Mouse (Mus musculus): Measurements from ENCODE around the gene Adcy6. TPM values are rescaled to one million over a fixed set of nuclear protein-coding genes. Genes with fewer than 3 reads are reported as not detected.

Gene Adcy6
- 10 to 100 TPM; 41.4 to 44.6 TPM for total RNA-seq (2021)
- long read RNA-seq, partial matches to known transcripts: 0 of 6 reads
- long read RNA-seq, other reads (novel, unspliced or antisense): 5 of 6 reads

DNA sequence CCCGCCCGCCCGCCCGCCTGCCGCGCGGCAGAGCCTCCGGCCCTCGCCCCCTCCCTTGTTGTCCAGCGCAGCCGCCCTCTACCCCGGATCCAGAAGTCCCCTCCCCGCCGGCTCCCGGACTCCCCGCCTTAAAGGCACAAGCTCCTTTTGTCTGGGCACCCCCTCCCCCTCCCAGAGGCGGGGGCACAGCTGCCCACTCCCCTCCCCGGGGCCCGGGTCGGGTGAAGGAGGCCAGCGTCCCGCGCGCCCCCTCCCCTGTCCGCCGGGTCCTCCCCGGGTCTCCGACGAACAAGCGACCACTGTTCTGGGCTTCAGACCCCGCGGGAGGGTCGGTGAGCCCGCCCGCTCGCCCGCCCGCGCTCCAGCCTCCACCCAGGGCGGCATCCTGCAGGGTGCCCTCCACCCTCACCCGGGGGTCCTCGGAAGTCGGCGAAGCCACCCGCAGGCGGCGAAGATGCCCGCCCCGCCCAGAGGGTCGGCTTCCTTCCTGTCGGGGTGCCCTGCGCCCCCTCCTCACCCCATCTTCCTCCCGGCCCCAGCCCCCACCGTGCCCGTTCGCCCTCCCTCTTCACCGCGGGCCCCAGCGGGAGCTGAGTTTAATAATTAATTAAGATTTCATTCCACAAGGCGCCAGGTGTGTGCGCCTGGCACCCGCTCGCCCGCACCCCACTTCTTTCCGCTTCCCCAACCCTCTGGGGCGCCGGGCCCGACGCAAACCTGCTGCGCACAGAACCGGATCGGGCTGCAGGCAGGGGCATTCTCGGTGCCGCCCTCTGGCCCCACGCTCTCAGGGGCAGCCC, at the start of gene Adcy6:
Adcy6 (minus strand) TSS at position 746 of the 800 bp plus-strand sequence.
- DNase-seq (ENCODE audit: low spot score in 2 of 2): peak; percentile 80 to 86

DNA sequence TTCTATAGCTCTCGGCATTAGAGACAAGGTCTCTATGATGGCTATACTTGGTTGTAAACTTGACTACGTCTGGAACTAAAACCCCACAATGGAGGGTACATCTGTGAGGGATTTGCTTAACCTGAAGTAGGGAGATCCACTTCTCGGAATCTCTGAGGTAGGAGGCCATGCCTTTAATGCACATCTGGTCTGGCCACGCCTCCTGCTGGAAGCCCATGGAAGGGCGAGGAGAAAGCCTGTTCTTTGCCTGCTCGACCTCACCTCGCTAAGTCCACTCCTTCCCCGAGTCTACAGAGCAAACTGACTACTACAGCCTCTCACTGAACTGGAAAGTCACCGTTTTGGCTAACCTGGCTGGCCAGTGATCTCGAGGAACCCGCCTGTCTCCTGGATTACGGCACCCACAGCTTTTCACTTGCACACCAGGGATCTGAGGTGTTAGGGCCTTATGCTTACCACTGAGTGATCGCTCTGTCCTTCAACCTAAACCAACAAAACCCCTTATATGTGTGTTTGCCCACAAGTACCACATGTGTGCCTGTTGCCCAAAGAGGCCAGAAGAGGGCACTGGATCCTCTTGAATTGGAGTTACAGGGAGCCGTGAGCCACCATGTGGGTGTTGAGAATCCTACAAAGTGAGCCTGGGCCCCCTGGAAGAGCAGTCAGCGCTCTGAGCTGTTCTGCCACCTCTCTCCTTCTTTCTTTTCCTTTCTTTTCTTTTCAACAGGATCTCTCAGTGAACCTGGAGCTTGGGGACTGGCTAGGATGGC, 47.3 kb upstream of the Adcy6 start:
- DNase-seq (ENCODE audit: low spot score in 2 of 2): no peak

DNA sequence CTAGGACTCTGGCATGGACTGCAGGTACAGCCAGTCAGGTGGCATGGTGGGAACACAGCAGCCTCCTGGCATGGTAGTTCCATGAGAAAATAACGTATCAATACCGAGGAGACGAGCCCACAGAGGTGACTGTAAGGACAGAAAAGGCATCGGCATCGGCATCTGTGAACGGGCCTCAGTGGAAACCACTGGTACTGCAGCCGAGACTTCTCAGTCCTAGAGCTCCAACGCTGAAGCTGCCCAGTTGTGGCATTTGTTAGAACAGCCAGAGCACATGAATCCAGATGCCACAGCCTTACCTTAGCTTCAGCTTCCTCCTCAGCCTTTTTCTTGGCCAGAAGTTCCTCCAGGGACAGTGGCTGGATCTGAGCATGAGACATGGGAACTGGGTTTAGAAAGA, 42.3 kb upstream of the Adcy6 start:
- no peak for DNase-seq (ENCODE audit: low spot score in 2 of 2)

DNA sequence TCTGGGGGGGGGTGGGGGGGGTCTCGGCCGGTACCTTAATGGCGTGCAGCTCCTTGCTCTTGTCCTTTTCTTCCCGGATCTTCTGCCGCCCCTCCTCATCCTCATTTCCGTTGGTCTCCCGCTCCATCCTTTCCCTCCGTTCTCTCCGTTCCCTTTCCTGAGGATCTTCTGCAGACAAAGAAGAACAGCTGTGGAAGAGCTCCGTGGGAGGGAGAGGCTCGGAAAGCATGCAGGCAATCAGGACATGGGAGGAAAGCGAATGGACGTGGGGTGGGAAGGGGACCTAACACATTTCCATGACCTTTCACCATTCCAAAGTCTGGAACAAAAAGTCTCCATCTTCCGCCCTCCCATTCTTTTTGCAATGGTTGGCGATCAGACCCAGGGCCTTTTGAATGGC, 41.6 kb upstream of the Adcy6 start:
- no peak for DNase-seq (ENCODE audit: low spot score in 2 of 2)

DNA sequence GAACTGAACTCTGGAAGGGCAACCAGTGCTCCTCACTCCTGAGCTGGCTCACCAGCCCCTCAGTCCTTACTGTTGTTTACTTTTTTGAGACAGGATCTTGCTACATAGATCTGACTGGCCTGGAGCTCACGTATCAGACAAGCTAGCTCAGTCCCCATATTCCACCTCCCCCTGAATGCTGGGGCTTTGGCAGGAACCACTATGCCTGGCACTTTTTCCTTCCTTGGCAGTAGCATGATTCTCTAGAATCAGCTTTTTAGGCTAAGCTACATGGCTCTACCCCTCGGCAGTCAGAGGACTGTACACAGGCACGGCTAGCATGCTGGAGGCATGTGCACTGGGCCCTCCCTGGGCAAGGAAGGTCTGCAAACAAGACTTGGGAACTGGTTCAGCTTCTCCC, 38.2 kb upstream of the Adcy6 start:
- peak in 1 of 2 experiments; percentile 47 for DNase-seq (ENCODE audit: low spot score in 2 of 2)

DNA sequence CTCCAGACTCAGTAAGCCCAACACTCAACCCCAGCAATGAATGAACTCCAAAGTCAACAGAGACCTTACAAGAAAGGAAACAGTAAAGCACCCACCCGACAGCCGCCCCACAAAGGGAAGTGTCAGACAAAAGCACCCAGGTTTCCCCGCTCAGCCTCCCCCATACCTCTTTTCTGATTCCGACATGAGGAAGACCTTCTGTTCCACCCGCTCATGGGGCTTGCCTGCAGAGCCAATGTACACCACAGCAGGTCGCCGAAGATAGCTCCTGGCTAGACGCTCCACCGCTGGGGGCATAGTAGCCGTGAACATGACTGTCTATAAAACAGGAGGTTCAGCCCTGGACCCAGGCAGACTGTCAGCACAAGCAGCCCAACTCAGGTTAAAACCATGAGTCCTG, 37.4 kb upstream of the Adcy6 start:
- no peak for DNase-seq (ENCODE audit: low spot score in 2 of 2)

DNA sequence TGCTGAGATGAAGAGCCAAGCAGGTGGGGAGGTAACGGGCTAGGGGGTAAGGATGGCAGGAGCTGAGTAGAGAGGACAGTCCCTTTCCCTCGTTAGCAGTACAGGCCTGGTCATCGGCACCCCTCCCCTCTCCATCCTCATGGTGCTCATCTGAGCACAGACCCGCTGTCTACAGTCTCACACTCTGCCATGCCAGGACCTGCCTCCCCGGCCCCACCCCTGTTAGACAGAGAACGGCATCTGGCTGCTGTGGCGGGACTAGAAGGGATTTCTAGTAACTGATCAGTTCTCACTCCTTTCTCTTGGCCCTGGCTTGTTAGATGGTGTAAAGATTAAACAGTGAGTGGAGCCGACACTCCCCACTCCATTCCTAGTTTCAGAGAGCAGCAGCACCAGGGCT, 36.9 kb upstream of the Adcy6 start:
- DNase-seq (ENCODE audit: low spot score in 2 of 2): no peak

DNA sequence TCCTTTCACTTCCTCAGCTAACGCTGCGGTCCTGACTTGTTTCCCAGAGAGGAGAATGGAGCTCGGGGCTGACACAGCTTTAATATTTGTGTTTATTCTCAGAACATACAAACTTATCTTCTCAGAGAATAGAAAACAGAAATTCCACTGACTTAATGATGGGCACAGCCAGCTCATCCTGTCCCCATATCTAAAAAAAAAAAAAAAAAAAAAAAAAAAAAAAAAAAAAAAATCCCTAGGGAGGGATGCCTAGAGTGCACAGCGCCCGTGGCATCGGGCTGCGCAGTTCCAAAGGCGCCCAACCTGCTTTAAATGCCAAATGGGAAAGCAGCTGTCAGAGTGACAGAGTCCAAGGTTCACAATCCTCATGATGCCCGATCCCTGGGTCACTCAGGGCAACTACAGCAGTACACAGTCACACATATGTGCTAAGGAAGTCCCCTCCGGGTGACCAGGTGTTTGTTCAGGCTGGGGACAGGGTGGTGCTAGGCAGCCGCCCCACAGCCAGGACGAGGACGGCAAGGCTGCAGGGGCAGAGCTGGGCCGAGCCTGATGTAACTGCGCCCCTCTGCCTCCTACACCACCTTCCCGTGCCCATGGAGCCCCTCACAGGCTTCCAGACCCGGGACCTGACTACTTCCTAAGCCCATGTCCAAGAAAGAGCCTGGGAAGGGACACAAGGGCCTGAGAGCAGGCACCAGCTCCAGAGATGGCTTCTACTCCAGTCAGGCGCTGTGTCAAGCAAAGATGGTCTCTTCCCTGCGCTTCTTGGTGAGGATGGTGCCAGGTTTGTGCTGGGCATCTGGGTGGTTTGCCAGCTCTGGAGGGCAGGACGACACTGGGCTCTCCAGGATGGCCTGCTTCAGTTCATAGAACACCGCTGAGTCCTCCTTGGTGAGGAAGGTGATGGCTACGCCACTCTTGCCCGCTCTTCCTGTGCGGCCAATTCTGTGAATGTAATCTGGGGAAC, 35.5 kb upstream of the Adcy6 start:
- DNase-seq (ENCODE audit: low spot score in 2 of 2): no peak

DNA sequence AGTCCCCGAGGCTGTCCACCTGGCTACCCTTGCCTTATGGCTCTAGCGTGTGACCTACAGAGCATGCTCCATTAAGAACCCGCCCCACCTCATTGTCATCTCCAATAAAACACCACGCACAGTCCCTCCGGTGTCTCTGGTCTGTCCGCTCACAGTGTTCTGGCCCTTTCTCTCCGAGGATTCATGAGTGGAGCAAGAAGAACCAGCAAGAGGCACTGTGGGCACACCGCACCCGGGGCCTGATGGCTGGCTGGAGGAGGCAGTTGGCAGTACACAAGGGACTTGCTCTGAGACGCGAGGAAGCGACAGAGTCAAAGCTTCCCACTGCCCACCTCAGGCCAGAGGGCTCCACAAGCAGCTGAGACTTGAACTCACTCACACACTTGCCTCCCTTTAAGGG, 34.5 kb upstream of the Adcy6 start:
- peak in 1 of 2 experiments; percentile 36 for DNase-seq (ENCODE audit: low spot score in 2 of 2)

DNA sequence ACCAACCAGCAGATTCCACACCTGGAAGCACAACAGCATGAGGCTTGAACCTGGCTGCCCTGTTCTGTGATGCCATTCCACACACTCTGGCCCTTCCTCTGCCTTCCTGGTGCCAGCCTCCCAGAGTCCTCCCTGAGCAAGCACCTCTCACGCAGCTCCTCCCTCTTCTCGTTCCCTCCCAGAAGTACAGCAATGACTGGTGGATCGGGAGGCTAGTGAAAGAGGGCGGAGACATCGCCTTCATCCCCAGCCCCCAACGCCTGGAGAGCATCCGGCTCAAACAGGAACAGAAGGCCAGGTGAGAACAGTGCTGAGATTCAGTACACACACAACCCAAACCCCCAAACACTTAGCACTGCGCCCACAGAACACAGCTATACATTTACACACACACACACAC, 30.3 kb upstream of the Adcy6 start:
- DNase-seq (ENCODE audit: low spot score in 2 of 2): no peak

DNA sequence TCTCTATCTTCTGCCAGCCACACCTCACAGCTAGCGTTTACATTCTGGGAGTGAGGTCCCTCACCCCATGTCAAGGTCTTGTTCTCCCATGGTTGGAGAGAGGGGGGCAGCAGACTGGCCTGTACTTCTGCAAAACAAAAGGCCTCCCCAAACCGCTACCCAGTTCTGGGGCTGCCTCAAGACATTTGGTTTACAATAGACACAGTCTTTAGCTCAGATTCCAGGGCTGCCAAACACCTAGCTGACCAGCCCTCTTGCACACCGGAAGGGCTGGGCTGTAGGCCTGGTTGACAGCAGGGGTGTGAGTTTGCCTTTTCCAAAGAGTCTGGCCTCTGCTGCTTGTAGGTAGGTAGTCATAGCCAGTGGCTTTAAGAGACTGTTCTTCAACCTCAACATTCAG, 27.3 kb upstream of the Adcy6 start:
- no peak for DNase-seq (ENCODE audit: low spot score in 2 of 2)

DNA sequence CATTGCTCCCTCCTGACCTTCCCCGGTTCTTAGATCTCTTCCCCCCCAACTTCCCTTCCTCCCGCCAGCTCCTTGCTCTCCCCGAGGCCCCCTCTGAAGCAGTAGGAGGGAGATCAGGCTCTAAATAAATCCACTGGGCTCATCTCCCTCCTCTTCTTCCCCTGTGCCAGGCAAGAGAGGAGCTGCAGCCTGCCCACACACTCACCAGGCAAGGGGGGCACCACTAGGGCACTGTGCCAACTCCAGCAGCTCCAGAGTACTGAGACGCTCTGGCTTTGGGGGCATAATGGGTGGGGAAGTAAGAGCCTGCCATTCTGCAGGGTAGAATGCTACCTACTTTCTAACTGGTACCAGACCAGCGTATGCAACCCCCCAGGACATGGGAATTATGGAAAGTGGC, 26.6 kb upstream of the Adcy6 start:
- DNase-seq (ENCODE audit: low spot score in 2 of 2): peak; percentile 42 to 60

DNA sequence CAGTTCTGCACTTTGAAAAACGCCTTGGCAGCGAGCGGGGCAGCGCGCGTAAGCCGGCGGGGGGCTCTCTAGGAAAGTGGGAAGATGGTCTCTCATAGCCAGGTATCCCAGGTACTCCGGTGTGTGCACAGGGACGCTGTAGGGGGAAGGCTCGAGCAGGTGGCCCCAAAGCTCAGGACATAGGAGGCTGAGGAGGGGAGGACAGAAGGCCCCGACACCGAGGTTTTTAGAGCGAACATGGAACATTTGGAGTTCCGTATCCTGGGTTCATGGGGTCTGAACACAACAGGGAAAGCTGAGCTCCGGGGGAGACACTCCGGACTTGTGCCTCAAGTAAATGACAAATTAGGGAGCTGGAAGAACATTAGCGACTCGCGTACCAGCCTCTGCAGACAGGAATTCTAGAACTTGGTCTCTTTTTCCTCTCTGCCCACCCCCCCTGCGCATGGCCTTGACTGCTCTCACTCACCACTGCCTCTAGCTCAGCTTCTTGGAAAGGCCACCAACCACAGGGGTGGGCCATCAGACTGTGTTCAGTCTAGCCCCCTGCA, 25.5 kb upstream of the Adcy6 start:
- DNase-seq (ENCODE audit: low spot score in 2 of 2): peak in 1 of 2 experiments; percentile 41

DNA sequence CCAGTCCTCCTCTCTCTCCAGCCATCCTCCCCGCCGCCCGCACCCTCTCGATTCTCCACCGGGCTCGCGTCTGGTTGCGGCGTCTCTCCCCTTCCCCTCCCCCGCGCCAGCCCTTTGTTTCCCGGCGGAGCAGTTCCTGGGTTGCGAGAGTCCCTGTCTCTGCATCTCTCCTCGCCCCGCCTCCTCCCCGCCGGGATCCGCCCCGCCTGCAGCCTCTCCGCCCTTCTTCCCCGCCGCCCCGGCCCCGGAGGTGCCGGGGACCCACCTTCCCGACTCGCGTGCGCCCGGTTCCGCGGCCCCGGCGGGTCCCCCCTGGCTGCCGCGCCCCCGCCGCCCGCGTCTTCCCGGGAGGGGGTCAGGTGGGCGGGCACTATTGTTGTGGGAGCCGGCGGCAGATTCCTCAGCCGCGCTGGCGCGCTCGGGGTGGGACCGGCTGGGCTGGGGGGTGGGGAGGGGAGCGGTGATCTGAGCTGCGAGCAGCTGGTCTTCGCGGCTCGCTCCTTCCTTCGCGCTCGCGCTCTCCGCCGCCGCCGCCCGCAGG, 24.7 kb upstream of the Adcy6 start:
- DNase-seq (ENCODE audit: low spot score in 2 of 2): peak; percentile 77 to 86

DNA sequence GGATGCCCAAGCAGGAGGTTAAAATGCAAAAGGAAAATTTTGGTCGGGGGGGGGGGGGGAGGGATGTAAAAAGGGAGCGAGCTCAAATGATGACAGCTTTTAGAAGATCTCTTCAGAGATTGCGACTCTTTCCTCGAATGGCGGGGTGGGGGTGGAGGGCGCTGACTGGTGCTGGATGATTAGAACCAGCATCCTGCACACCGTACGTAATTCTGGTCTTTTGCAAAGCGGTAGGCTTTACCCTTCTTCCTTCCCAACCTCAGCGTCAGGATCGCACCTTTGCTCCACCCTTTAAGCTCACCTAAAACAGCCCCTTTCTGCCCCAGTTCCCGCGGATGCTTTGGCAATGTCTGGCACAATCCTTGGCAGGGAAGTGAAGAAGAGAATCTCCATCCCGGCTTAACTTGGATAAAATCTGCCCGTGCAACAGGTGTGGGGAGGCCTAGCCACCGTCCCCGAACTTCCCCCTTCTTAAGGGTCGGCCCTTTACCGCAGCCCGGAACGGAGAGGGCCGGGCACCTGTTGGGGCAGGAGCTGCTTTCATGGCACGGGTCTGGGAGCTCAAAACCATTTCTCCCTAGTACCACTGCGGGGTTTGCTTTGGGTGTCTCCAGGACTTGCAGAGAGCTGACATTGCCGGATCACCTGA, 24.1 kb upstream of the Adcy6 start:
- no peak for DNase-seq (ENCODE audit: low spot score in 2 of 2)

DNA sequence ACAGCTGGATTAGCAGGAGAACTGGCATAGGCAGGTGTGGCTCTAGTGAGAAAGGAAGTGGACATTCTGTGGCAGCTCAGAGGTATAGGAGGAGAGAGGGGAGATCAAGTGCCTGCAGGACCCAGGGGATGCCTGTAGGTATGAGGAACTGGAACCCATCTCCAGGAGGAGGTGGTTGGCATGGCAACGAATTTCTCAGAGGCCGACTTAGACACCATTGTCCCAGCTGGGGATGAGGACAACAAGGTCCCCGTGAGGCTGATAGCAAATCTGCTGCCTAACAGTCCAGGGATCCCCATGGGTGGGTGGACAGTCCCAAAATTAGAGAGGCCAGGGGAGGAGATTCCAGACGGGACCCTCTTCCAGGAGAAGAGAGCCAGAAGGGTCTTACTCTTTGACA, 23.0 kb upstream of the Adcy6 start:
- no peak for DNase-seq (ENCODE audit: low spot score in 2 of 2)

DNA sequence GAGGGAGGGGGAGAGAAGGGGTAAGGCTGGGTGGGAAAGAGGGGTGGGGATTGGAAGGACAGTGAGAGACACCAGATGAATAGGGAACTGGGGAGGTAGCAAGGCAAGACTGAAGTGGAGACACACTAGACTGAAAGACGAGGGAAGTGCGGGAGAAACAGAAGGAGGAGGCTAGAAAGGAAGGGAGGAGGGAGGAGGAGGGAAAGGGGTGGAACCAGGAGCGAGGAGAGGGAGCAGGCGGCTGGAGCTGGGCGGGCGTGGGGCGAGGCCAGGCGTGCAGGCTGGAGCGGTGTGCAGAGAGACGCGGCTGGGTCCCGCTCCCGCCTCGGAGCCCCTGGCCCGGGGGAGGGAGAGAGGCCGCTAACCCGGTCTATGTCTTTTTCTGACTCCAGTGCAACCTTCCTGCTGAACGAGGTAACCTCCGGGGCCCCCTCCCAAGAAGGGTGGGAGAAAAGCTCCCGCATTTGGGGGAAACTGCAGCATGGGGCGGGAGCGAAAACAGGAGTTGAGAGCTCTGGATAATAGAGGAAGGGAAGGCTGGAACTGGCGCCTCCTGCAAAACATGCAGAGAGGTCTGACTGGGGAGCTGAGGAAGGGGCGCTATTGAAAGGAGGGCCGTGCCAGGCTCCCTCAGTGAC, 22.4 kb upstream of the Adcy6 start:
- peak; percentile 47 to 63 for DNase-seq (ENCODE audit: low spot score in 2 of 2)

DNA sequence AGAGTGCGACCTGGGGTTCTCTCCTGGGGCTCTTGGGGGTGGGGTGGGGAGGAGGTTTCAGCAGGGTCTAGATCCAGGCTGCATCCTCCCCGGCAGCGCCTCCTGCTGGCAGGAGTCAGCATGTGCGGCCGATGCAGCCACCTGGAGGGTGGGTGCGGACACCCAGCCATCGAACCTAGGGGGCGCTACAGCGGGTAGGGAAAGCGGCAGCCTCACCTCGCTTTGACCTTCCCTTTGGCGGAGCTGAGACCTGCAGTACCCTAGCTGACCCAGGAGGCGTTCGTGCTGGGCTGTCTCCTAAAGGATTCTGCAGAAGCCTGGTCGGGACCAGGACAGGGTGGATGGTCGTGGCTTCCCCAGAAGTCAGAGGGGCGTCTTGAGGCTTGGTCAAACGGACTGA, 21.6 kb upstream of the Adcy6 start:
- DNase-seq (ENCODE audit: low spot score in 2 of 2): peak; percentile 86 to 88

DNA sequence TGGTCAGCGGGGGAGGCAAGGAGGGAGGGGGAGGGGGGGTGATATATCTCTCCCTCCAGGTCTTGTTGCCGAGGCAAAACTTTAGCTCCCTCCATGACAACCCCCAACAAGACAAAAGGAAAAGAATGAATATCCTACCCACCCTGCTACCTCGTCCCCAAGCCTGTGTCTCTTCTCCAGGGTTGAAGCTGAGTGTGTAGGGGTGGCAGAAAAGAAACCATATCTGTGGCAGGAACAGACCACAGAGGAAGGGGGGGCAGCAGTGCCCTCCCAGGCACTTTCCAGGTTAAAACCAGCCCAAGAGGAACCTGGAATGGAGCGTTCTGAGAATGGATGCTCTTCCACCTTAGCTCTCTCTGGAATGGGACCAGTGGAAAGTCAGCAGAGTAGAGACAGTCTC, 20.7 kb upstream of the Adcy6 start, which contains the start of gene Cacnb3:
Cacnb3 (plus strand) TSS at position 301 of the 400 bp plus-strand sequence.
- no peak for DNase-seq (ENCODE audit: low spot score in 2 of 2)

DNA sequence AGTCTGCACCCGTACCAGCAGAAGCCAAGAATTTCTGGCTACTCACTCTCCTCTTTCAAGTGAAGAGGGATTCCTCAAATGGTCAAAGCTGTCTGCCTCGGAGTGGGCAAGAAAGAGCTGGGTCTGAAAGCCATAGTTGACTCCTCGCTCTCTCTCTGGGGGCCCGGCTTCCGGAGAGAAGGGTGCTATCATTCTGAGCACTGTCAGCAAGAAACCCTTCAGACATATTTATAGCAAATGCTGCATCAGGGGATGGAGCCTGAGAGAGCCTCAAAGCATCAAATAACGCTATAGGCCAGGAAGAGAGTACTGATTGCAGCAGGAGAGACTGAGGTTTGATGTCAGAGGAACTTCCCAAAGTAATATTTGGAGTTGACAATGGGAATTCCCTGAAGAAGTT, 19.6 kb upstream of the Adcy6 start:
- DNase-seq (ENCODE audit: low spot score in 2 of 2): no peak

All from layer of hippocampus, postnatal 10 days (tissue).